Mouse (Mus musculus) liver, embryonic 14.5 days (tissue): ENCODE measurements around the gene Yipf3. TPM values are rescaled to one million over a fixed set of nuclear protein-coding genes. Genes with fewer than 3 reads are reported as not detected.

Experiments used
- ATAC-seq: fragments of 200-750 bp; cut with Nextera tagmentation; 2 replicates; pipeline ENCODE4 v1.8.0; 2017; ENCODE audit warnings: moderate number of reproducible peaks, mild to moderate bottlenecking, moderate library complexity; ENCODE audit not compliant: insufficient read depth
- DNase-seq, 3 experiments: peaks; one replicate each; pipeline ENCODE4 v3.0.0-alpha.2; 2012 to 2013; ENCODE audit warnings: low read depth in 3 of 3, low spot score in 3 of 3
- H3K27ac ChIP-seq: fragments of 300-500 bp; sonication (generic); 2 replicates; pipeline ENCODE4 v1.5.1; 2014; ENCODE audit warnings: moderate library complexity, mild to moderate bottlenecking, control low read depth, inconsistent platforms
- H3K27me3 ChIP-seq: fragments of 300-500 bp; sonication (generic); 2 replicates; pipeline ENCODE4 v1.6.1; 2014; ENCODE audit warnings: mild to moderate bottlenecking, low read length, moderate library complexity; ENCODE audit not compliant: control insufficient read depth, insufficient read depth
- H3K36me3 ChIP-seq: fragments of 300-500 bp; sonication (generic); replicated peaks from 2 replicates; pipeline ENCODE4 v1.6.1; 2014; ENCODE audit warnings: low read depth; ENCODE audit not compliant: control insufficient read depth, insufficient read depth
- H3K4me1 ChIP-seq, 2 experiments: fragments of 200-500 bp in 1 of 2; fragments of 300-500 bp in 1 of 2; sonication (generic) in 1 of 2; replicated peaks; 2 replicates each; pipeline ENCODE4 v1.6.1; 2012 to 2014; ENCODE audit warnings: antibody characterized with exemption in 1 of 2, inconsistent platforms in 1 of 2, low read length in 1 of 2; ENCODE audit not compliant: control insufficient read depth in 2 of 2, insufficient read depth in 2 of 2
- H3K4me2 ChIP-seq: fragments of 300-500 bp; sonication (generic); 2 replicates; pipeline ENCODE4 v1.6.1; 2014; ENCODE audit warnings: low read depth, mild to moderate bottlenecking, control low read depth, moderate library complexity
- H3K4me3 ChIP-seq, 2 experiments: fragments of 200-500 bp in 1 of 2; fragments of 300-500 bp in 1 of 2; sonication (generic) in 1 of 2; 2 replicates each; pipeline ENCODE4 v1.5.1; 2012 to 2014; ENCODE audit warnings: low read depth in 2 of 2, low read length in 2 of 2, mild to moderate bottlenecking in 2 of 2, control low read depth in 1 of 2, inconsistent platforms in 1 of 2, moderate library complexity in 1 of 2; ENCODE audit not compliant: insufficient read depth in 1 of 2
- H3K9ac ChIP-seq: fragments of 300-500 bp; sonication (generic); replicated peaks from 2 replicates; pipeline ENCODE4 v1.6.1; 2014; ENCODE audit warnings: mild to moderate bottlenecking, control low read depth, moderate library complexity
- H3K9me3 ChIP-seq: fragments of 300-500 bp; sonication (generic); 2 replicates; pipeline ENCODE4 v1.6.1; 2016; ENCODE audit warnings: low read length, mixed read lengths; ENCODE audit not compliant: control insufficient read depth
- CTCF ChIP-seq: IDR thresholded peaks from 2 replicates; pipeline ENCODE4 v1.5.1; 2016; ENCODE audit warnings: antibody characterized with exemption, low read depth, control low read depth
- EP300 ChIP-seq: IDR thresholded peaks from 2 replicates; pipeline ENCODE4 v1.6.1; 2016; ENCODE audit warnings: antibody characterized with exemption, low read depth
- WGBS: fragments of 180-500 bp; shearing (Covaris S2); extraction: QIAGEN DNeasy Blood & Tissue Kit; methylation state at CpG from one replicate; pipeline ENCODE4 v1.1.7; 2014; ENCODE audit not compliant: insufficient replicate concordance; 5-methylcytosine and 5-hydroxymethylcytosine counted together
- polyA plus RNA-seq, 2 experiments: library from polyadenylated mRNA; depleted of rRNA in 1 of 2; stranded (reverse) in 1 of 2; unstranded in 1 of 2; fragments of >200 nt; fragmentation: Nextera tagmentation in 1 of 2; extraction: Ambion mirVana in 1 of 2; gene quantifications; 2 replicates each; pipeline versions ENCODE4 v1.2.1 to v1.2.3; 2012 to 2014

Gene Yipf3
- polyA plus RNA-seq, 2 experiments = 22.4 to 38.1 TPM

- peaks cover 67% of the 10 kb centered on the region for H3K36me3 ChIP-seq
- TF ChIP-seq CTCF (no peak), EP300 (no peak)
- DNase-seq (no peak), ATAC-seq (no peak)
- no peak overlapping the region for H3K4me3 ChIP-seq
- no peaks in the 10 kb centered on the region for H3K27me3 ChIP-seq
- H3K9me3 ChIP-seq = no peaks in the 10 kb centered on the region
- H3K4me2 ChIP-seq = no peak overlapping the region
- WGBS = 78% methylated on average over 3 of the region's 3 CpGs
- H3K9ac ChIP-seq = no peak overlapping the region
- no peaks in the 10 kb centered on the region for H3K4me1 ChIP-seq
- no peak overlapping the region for H3K27ac ChIP-seq
Observed at GRCm38 (mm10) chr17:46210550-46210949, 37.3 kb upstream of the Yipf3 start.

- no peak overlapping the region for H3K4me2 ChIP-seq
- no peaks in the 10 kb centered on the region for H3K27me3 ChIP-seq
- TF ChIP-seq CTCF = no peak
- no peak for TF ChIP-seq EP300
- DNase-seq (no peak), ATAC-seq (no peak)
- no peak overlapping the region for H3K4me3 ChIP-seq
- no peak overlapping the region for H3K9ac ChIP-seq
- H3K27ac ChIP-seq = no peak overlapping the region
- peaks cover 74% of the 10 kb centered on the region for H3K36me3 ChIP-seq
- H3K9me3 ChIP-seq = no peaks in the 10 kb centered on the region
- no peaks in the 10 kb centered on the region for H3K4me1 ChIP-seq
- 66% methylated on average over 3 of the region's 3 CpGs for WGBS
Observed at GRCm38 (mm10) chr17:46221601-46222000, 26.3 kb upstream of the Yipf3 start.

GRCm38 (mm10) chr17:46227576-46227975 lies 20.3 kb upstream of the Yipf3 start:
- WGBS = 80% methylated on average over 7 of the region's 7 CpGs
- no peaks in the 10 kb centered on the region for H3K9me3 ChIP-seq
- peaks cover 74% of the 10 kb centered on the region for H3K36me3 ChIP-seq
- no peak overlapping the region for H3K27ac ChIP-seq
- ATAC-seq = no peak
- H3K4me1 ChIP-seq = no peaks in the 10 kb centered on the region
- DNase-seq = no peak
- H3K4me2 ChIP-seq = no peak overlapping the region
- no peak overlapping the region for H3K9ac ChIP-seq
- no peak for TF ChIP-seq CTCF
- TF ChIP-seq EP300 = no peak
- no peak overlapping the region for H3K4me3 ChIP-seq
- H3K27me3 ChIP-seq = no peaks in the 10 kb centered on the region

GRCm38 (mm10) chr17:46236067-46236466 lies 11.8 kb upstream of the Yipf3 start:
- TF ChIP-seq EP300 = no peak
- no peak for TF ChIP-seq CTCF
- ATAC-seq (no peak), DNase-seq (no peak)
- H3K4me2 ChIP-seq = no peak overlapping the region
- H3K36me3 ChIP-seq = peaks cover 48% of the 10 kb centered on the region
- H3K9ac ChIP-seq = no peak overlapping the region
- H3K4me1 ChIP-seq = peaks cover 11 to 13% of the 10 kb centered on the region in 2 experiments
- no peaks in the 10 kb centered on the region for H3K9me3 ChIP-seq
- no peak overlapping the region for H3K27ac ChIP-seq
- no peak overlapping the region for H3K4me3 ChIP-seq
- 47% methylated on average over 1 of the region's 1 CpGs for WGBS
- no peaks in the 10 kb centered on the region for H3K27me3 ChIP-seq

- H3K4me2 ChIP-seq = no peak overlapping the region
- peak; percentile 78 for ATAC-seq
- peaks cover 11 to 13% of the 10 kb centered on the region in 2 experiments for H3K4me1 ChIP-seq
- 35% methylated on average over 6 of the region's 6 CpGs for WGBS
- no peaks in the 10 kb centered on the region for H3K27me3 ChIP-seq
- peaks cover 51% of the 10 kb centered on the region for H3K36me3 ChIP-seq
- peak in 1 of 3 experiments; percentile 50 for DNase-seq
- no peak overlapping the region for H3K27ac ChIP-seq
- H3K4me3 ChIP-seq = no peak overlapping the region
- no peak overlapping the region for H3K9ac ChIP-seq
- H3K9me3 ChIP-seq = no peaks in the 10 kb centered on the region
- TF ChIP-seq EP300 (peak; percentile 53), CTCF (no peak)
Observed at GRCm38 (mm10) chr17:46237079-46237478, 10.8 kb upstream of the Yipf3 start.
